Mouse (Mus musculus) myocyte (in vitro differentiated cells): ENCODE results near the gene AI837181.
"Not testable (repeated sequence)": the region's sequence is repeated elsewhere in the genome, so short reads cannot be mapped to it uniquely, and the experiment has no call there.

Source experiments
- E2F4 ChIP-seq: IDR thresholded peaks from one replicate; pipeline ENCODE4 v1.6.1; 2011; ENCODE audit warnings: mild to moderate bottlenecking, control low read depth, moderate library complexity; ENCODE audit not compliant: insufficient read depth
- MAX ChIP-seq: IDR thresholded peaks from one replicate; pipeline ENCODE4 v1.6.1; 2011; ENCODE audit warnings: low read depth, mild to moderate bottlenecking, control low read depth
- POLR2A ChIP-seq: IDR thresholded peaks from one replicate; pipeline ENCODE4 v1.6.1; 2011; ENCODE audit warnings: low read depth, mild to moderate bottlenecking, control low read depth, moderate library complexity; ENCODE audit not compliant: insufficient read length
- SRF ChIP-seq: IDR thresholded peaks from one replicate; pipeline ENCODE4 v1.6.1; 2011; ENCODE audit warnings: low read depth; ENCODE audit not compliant: control insufficient read depth, insufficient read length

DNA sequence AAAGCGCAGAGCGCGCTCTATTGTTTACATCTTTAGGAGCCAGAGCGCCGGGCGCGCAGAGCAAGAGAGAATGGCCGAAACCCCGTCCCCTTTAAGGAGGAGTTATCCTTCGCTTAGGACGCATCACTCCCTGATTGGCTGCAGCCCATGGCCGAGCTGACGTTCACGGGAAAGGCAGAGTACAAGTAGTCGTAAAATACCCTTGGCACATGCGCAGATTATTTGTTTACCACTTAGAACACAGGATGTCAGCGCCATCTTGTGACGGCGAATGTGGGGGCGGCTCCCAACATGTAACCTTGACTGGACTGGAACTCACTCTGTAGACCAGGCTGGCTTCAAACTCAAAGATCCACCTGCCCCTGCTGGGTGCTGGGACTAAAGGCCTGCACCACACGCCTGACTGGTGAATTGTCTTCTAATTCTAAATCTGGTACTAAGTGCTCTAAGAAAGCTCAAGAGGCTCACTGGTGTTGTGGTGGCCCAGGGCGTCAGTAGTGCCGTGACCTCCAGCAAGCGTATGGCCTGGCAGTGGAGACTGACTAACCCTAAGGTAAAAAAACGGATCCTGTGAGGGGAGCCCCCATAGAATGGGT lies 18.3 kb upstream of the AI837181 start:
- TF ChIP-seq E2F4, MAX, POLR2A, SRF: not testable (repeated sequence)
